Mouse (Mus musculus) testis, adult 2 months (tissue): ENCODE measurements at regions not wholly inside any gene's neighbourhood (a gene's known extent, or its start where the extent isn't known, plus 50 kb on each side); places are given as distances from the start of the nearest gene placed in this dataset.

ENCODE experiments used
- H3K27ac ChIP-seq: fragments of 200-500 bp; 2 replicates; pipeline ENCODE4 v1.5.1; 2012; ENCODE audit warnings: low read depth, low read length; ENCODE audit not compliant: control insufficient read depth, insufficient read depth
- H3K27me3 ChIP-seq: fragments of 200-500 bp; 2 replicates; pipeline ENCODE4 v1.6.1; 2012; ENCODE audit warnings: mild to moderate bottlenecking, low read length, moderate library complexity; ENCODE audit not compliant: control insufficient read depth, insufficient read depth
- H3K36me3 ChIP-seq: fragments of 200-500 bp; 2 replicates; pipeline ENCODE4 v1.6.1; 2012; ENCODE audit warnings: mild to moderate bottlenecking, low read length; ENCODE audit not compliant: control insufficient read depth, insufficient read depth
- H3K4me1 ChIP-seq: fragments of 200-500 bp; 2 replicates; pipeline ENCODE4 v1.6.1; 2012; ENCODE audit warnings: low read length; ENCODE audit not compliant: control insufficient read depth, insufficient read depth
- H3K4me3 ChIP-seq: fragments of 200-500 bp; 2 replicates; pipeline ENCODE4 v1.5.1; 2012; ENCODE audit warnings: low read depth, mild to moderate bottlenecking, low read length, moderate library complexity, mixed read lengths; ENCODE audit not compliant: control insufficient read depth
- CTCF ChIP-seq: fragments of 200-500 bp; IDR thresholded peaks from 2 replicates; pipeline ENCODE4 v1.5.1; 2012; ENCODE audit warnings: low read depth, mild to moderate bottlenecking, inconsistent platforms, low read length, moderate library complexity; ENCODE audit not compliant: control insufficient read depth, insufficient read depth, insufficient replicate concordance
- POLR2A ChIP-seq: fragments of 200-500 bp; IDR thresholded peaks from 2 replicates; pipeline ENCODE4 v1.6.1; 2012; ENCODE audit warnings: low read depth, mild to moderate bottlenecking, inconsistent platforms, low read length, moderate library complexity; ENCODE audit not compliant: control insufficient read depth

GRCm38 (mm10) chr11:109058021-109058420 lies 86.1 kb downstream of the E030025P04Rik start:
- H3K4me1 ChIP-seq: no peaks in the 10 kb centered on the region
- H3K27ac ChIP-seq: no peak overlapping the region
- H3K36me3 ChIP-seq: no peaks in the 10 kb centered on the region
- TF ChIP-seq CTCF (no peak), POLR2A (no peak)
- H3K27me3 ChIP-seq: no peaks in the 10 kb centered on the region
- no peak overlapping the region for H3K4me3 ChIP-seq

GRCm38 (mm10) chr11:109048257-109049101 lies 95.7 kb downstream of the E030025P04Rik start:
- TF ChIP-seq POLR2A (no peak), CTCF (no peak)
- H3K27ac ChIP-seq: no peak overlapping the region
- H3K4me1 ChIP-seq: no peaks in the 10 kb centered on the region
- no peaks in the 10 kb centered on the region for H3K27me3 ChIP-seq
- no peak overlapping the region for H3K4me3 ChIP-seq
- no peaks in the 10 kb centered on the region for H3K36me3 ChIP-seq

- Histone ChIP-seq H3K27me3 (no peaks in the 10 kb centered on the region), H3K27ac (no peak overlapping the region), H3K36me3 (no peaks in the 10 kb centered on the region), H3K4me3 (no peak overlapping the region), H3K4me1 (no peaks in the 10 kb centered on the region)
- TF ChIP-seq CTCF (no peak), POLR2A (no peak)
These were observed 96.6 kb downstream of the E030025P04Rik start for GRCm38 (mm10) chr11:109047483-109048110.

- Histone ChIP-seq H3K4me1 (no peaks in the 10 kb centered on the region), H3K27me3 (no peaks in the 10 kb centered on the region), H3K36me3 (no peaks in the 10 kb centered on the region), H3K4me3 (no peak overlapping the region), H3K27ac (no peak overlapping the region)
- no peak for TF ChIP-seq CTCF
- TF ChIP-seq POLR2A: no peak
These were observed 97.7 kb downstream of the E030025P04Rik start for GRCm38 (mm10) chr11:109046446-109046845.

- H3K27ac ChIP-seq: no peak overlapping the region
- TF ChIP-seq POLR2A: no peak
- TF ChIP-seq CTCF: no peak
- no peaks in the 10 kb centered on the region for H3K36me3 ChIP-seq
- no peaks in the 10 kb centered on the region for H3K4me1 ChIP-seq
- H3K4me3 ChIP-seq: no peak overlapping the region
- no peaks in the 10 kb centered on the region for H3K27me3 ChIP-seq
These were observed 103.7 kb downstream of the E030025P04Rik start for GRCm38 (mm10) chr11:109040519-109040916.

- Histone ChIP-seq H3K27ac (no peak overlapping the region), H3K27me3 (no peaks in the 10 kb centered on the region), H3K4me1 (no peaks in the 10 kb centered on the region), H3K4me3 (no peak overlapping the region), H3K36me3 (no peaks in the 10 kb centered on the region)
- TF ChIP-seq POLR2A: no peak
- no peak for TF ChIP-seq CTCF
These were observed 104.2 kb downstream of the E030025P04Rik start for GRCm38 (mm10) chr11:109039792-109040518.

- Histone ChIP-seq H3K36me3 (no peaks in the 10 kb centered on the region), H3K4me1 (no peaks in the 10 kb centered on the region)
These were observed 104.9 kb downstream of the E030025P04Rik start for GRCm38 (mm10) chr11:109039060-109039791.

More at GRCm38 (mm10) chr11:109039060-109039791, 104.9 kb downstream of the E030025P04Rik start:
- TF ChIP-seq CTCF (no peak), POLR2A (no peak)
- no peak overlapping the region for H3K4me3 ChIP-seq
- no peak overlapping the region for H3K27ac ChIP-seq
- no peaks in the 10 kb centered on the region for H3K27me3 ChIP-seq
